Mouse (Mus musculus) macrophage (primary cell): ENCODE data around the gene Rmnd5b. TPM values are rescaled to one million over a fixed set of nuclear protein-coding genes. Genes with fewer than 3 reads are reported as not detected.
A peak's percentile ranks its signal among the peaks of the same experiment; 100 is the strongest.

Experiments used
- H3K27ac ChIP-seq: fragments of 350-480 bp; formaldehyde crosslinking; 2 replicates; pipeline ENCODE4 v1.9.0; 2021
- H3K36me3 ChIP-seq: fragments of 350-480 bp; formaldehyde crosslinking; 2 replicates; pipeline ENCODE4 v1.9.0; 2021; ENCODE audit errors: inconsistent target
- H3K4me3 ChIP-seq: fragments of 350-480 bp; formaldehyde crosslinking; 2 replicates; pipeline ENCODE4 v1.9.0; 2021; ENCODE audit errors: inconsistent target
- H3K79me2 ChIP-seq: fragments of 350-480 bp; formaldehyde crosslinking; 2 replicates; pipeline ENCODE4 v1.9.0; 2021; ENCODE audit errors: inconsistent target
- WGBS: methylation state at CpG from one replicate; pipeline ENCODE4 v1.1.7; 2026; ENCODE audit warnings: inconsistent platforms; ENCODE audit not compliant: missing documents; 5-methylcytosine and 5-hydroxymethylcytosine counted together
- polyA plus RNA-seq: library from polyadenylated mRNA; stranded (reverse); fragments of 250-400 nt; gene quantifications from 3 replicates; pipeline ENCODE4 v1.2.4, GENCODE M21; 2018; ENCODE audit warnings: inconsistent platforms

The Rmnd5b gene
- polyA plus RNA-seq, 1 experiment from 2014 or later, result 15.5 TPM

DNA sequence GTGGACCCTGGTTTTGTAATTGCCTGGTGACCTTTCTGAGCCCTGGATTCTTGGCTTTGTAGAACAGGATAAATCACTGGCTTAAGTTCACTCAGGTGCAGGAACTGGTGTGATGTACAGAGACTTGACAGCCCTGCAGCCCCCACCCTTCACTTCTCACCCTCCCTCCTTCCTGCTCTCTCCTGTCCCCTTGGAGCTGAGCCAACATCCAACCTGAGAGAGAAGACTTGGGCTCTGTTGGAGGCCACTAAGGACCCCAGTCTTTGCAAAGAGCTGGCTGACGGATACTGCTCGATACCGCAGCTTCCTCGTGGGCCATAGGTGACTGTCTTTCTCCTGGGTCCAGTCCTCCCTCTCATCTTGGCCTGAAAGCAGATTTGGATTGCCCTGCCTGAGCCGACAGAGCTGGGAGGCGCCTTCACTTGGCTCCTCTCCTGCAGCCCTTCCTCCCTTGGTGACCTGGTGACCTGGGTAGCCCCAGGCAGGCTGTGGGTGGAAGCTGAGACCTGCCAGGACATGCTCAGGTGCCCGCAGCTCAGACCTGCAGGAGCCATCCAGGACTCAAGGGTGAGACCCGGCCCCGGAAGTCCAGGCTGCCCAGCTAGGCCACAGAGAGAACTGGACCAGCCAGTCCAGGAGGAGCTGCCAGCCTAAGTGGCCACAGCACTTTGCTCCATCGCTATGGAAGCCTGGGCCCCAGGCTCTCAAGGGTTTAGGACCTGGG lies 21.3 kb upstream of the Rmnd5b start:
- H3K27ac ChIP-seq, result no peak overlapping the region
- WGBS, result 98% methylated on average over 9 of the region's 10 CpGs
- no peak overlapping the region for H3K4me3 ChIP-seq

DNA sequence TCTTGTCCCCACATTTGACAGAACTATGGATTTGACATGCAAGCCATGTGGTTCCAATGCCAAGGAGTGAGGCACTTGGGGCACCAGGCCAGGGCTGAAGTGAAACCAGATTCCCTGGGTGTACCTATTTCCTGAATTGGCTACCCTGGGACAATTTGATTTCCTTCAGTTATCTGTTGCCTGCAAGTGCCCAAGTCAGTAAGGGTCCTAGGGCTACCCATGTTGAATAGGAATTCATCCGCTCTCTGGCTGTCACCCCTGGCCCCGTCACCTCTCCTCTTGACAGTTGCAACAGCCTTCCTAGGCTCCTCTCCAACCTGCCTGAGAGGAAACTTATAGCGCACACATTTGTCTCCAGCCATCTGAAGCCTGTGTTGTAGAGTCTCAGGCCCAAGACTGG lies 19.2 kb upstream of the Rmnd5b start:
- Histone ChIP-seq H3K79me2 (peaks cover 4% of the 10 kb centered on the region; the same call in 1 of the 2 replicates), H3K27ac (no peak overlapping the region), H3K4me3 (no peak overlapping the region), H3K36me3 (no peaks in the 10 kb centered on the region)
- 94% methylated on average over 3 of the region's 3 CpGs for WGBS

More for the DNA sequence above, 21.3 kb upstream of the Rmnd5b start:
- H3K79me2 ChIP-seq, result no peaks in the 10 kb centered on the region
- no peaks in the 10 kb centered on the region for H3K36me3 ChIP-seq

DNA sequence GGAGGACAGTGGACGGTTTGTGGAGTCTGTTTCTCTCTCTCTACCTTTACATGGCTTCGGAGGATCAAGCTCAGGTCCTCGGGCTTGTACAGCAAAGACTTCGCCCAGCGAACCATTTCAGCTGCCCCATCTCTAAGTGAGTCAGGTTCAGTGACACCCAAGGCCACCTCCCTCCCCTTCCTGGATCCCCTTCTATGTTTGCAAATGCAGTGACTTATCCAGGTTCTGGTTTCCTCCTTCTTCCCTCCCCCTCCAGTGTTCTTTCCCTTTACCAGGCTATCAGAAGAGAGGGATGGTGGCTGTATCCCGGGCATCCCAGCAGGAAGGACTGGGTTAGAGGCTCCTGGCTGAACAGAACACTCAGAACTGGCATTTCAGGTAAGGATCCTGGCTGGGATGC lies 18.0 kb upstream of the Rmnd5b start:
- Histone ChIP-seq H3K36me3 (no peaks in the 10 kb centered on the region), H3K4me3 (no peak overlapping the region), H3K79me2 (peaks cover 15% of the 10 kb centered on the region; the same call in 1 of the 2 replicates), H3K27ac (no peak overlapping the region)
- WGBS, result 93% methylated on average over 6 of the region's 6 CpGs

DNA sequence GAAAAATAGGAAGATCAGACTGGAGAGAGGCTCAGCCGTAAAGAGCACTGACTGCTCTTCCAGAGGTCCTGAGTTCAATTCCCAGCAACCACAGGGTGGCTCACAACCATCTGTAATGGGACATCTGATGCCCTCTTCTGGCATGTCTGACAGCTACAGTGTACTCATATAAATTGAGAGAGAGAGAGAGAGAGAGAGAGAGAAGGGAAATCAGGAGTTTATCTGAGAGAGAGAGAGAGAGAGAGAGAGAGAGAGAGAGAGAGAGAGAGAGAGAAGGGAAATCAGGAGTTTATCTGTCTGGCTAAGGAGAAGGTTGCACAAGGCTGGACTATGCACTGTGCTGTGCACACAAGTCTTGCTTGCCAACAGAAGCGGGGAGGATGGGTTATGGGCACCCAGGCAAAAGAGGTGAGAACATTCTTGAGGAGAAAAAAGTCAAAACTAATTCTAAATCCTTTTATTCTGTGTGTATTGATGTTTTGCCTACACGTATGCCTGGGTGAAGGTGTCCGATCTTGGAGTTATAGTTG lies 17.3 kb upstream of the Rmnd5b start:
- Histone ChIP-seq H3K36me3 (no peaks in the 10 kb centered on the region), H3K27ac (no peak overlapping the region), H3K79me2 (peaks cover 22% of the 10 kb centered on the region; the same call in 1 of the 2 replicates), H3K4me3 (no peak overlapping the region)
- WGBS, result 93% methylated on average over 4 of the region's 4 CpGs

DNA sequence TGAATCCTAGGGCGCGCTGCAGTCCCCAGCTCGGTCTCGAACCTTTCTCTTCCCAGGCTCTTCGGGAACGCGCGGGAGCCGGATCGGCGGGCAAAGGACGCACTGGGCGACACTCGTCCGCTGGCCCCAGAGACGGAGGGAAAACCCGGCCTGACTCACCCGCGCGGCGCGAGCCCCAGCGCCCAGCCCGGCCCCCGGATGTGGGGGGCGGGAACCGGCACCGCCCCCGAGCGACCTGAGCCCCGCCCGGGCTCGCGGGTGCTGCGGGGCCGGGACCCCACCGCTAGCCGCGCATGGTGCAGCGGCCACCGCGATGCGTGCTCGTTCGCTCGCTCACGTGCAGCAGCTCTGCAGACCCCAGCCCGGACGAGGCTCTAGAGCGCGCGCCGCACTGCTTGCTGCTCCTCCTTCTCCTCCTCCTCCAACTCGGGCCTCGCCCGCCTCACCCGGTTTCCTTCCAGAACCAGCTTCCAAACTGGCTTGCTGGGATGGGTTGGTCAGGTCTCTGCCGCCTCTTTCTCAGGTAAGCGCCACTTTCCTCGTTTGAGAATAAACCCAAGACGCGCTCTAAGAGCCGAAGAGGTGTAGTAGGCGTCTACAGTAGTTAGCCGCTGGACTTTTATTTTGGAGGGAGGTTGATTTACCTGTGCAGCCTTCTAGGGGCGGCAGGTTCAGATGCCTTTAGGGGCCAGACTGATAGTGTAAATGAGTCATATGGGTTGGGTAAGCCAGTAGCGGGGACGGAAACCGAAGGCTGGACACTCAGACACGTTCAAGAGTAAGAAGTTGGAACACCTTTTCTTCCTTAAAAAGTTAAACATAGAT lies 15.2 kb upstream of the Rmnd5b start, which contains the start of the genes N4bp3 and D930048N14Rik:
Gene N4bp3, minus strand, starts transcription at position 152 of the 825 bp plus-strand sequence.
Gene D930048N14Rik, plus strand, starts transcription at position 264 of the 825 bp plus-strand sequence.
- Histone ChIP-seq H3K4me3 (peak within 1 kb of the TSS; percentile 46), H3K79me2 (peaks cover 29% of the 10 kb centered on the region; the same call in 1 of the 2 replicates), H3K36me3 (no peaks in the 10 kb centered on the region), H3K27ac (no peak within 1 kb of the TSS)
- WGBS, result 2% methylated on average over 67 of the region's 70 CpGs

DNA sequence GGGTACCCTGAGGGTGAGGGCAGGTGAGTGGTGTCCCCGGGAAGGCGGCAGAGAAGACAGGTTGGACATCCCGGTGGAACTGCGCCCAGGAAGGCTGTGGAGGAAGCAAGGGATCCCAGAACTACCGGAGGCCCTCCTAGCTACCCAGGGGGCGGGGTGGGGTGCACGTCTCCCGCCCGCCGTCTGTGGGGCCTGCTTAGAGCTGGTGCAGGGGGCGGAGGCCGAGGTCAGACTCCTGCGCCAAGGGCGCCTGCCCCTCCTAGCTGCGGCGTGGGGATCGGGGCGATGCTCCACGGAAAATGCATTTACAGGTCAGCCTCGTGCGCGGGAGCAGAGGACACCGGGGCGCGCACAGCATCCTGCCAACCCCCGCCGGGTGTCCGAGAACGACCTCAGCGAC lies 14.6 kb upstream of the Rmnd5b start:
- H3K36me3 ChIP-seq, result no peaks in the 10 kb centered on the region
- WGBS, result 1% methylated on average over 28 of the region's 30 CpGs
- H3K27ac ChIP-seq, result no peak overlapping the region
- peak overlapping the region; percentile 45 for H3K4me3 ChIP-seq
- peaks cover 29% of the 10 kb centered on the region; the same call in 1 of the 2 replicates for H3K79me2 ChIP-seq

DNA sequence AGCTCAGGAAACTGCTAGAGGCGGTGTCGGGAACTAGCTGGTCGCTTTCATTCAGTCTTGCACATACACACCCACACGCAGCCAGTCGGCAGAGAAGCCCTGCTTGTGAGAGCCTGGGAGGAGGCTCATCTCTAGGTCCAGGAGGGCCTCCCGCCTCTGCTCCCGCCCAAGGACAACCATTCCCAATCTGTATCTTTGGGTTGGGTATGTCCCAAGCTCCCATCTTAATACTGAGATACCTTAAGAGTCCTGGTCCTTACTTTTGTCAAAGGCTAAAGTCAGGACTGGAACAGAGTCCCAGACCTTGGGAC lies 14.1 kb upstream of the Rmnd5b start:
- 9% methylated on average over 7 of the region's 7 CpGs for WGBS

DNA sequence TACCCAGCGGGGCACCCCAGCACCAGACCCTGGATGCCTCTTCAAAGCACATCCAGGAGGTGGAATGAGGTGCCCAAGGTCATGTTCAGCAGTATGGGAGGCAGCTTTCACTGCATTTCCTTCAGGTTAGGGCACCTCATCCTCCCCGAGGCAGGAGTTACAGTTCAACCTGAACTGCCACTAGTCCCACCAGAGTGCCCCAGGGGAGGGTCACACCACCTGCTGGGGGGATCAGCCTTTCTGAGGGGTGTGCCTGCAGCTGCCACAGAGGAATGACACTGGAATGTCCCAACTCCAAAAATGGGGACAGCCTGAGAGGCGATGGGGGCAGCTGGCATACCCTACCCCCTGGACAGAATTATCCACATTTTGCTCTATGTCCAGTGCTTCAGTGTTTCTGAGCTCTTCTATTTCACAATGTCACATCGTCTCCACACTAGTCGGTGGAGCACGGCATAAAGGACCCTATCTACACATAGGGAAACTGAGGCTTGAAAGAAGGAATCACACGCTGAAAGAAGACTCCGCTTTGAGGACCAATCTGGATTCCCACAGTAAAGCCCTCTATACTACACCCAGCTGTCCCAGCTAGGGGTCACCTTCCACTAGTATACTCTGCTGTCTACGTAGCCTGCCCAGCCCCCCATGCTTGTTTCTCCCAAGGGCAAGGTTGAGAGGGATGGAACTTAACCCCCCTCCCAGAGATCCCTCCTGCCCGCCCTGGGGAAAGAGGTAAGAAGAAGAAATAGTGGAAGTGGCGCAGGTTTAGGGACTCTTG lies 13.6 kb upstream of the Rmnd5b start:
- peaks cover 29% of the 10 kb centered on the region; the same call in 1 of the 2 replicates for H3K79me2 ChIP-seq
- H3K4me3 ChIP-seq, result peak overlapping the region; percentile 45
- WGBS, result 65% methylated on average over 11 of the region's 11 CpGs
- no peak overlapping the region for H3K27ac ChIP-seq
- no peaks in the 10 kb centered on the region for H3K36me3 ChIP-seq

More for the DNA sequence above, 14.1 kb upstream of the Rmnd5b start:
- Histone ChIP-seq H3K27ac (no peak overlapping the region), H3K4me3 (peak overlapping the region; percentile 45), H3K79me2 (peaks cover 29% of the 10 kb centered on the region; the same call in 1 of the 2 replicates), H3K36me3 (no peaks in the 10 kb centered on the region)

DNA sequence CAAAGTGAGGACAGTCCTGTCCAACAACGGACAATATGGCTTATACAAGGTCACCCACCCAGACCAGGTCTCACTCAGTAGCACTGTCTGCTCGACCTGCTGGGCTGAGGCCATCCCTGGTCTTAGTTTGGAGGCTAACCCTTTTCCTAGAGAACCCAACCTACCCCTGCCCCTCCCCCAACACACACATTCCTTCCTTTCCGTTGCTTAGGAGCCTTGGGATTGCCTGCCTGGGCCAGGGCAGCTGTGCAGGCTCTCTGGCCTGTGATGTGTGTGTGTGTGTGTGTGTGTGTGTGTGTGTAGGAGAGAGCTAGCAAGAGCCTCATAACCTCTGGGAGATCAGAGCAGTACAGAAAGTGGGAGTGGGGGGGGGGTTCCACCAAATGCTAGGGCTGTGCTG lies 12.9 kb upstream of the Rmnd5b start:
- H3K36me3 ChIP-seq, result no peaks in the 10 kb centered on the region; the same call in 1 of the 2 replicates
- WGBS, result 82% methylated on average over 2 of the region's 3 CpGs
- no peak overlapping the region for H3K4me3 ChIP-seq
- no peak overlapping the region for H3K27ac ChIP-seq
- peaks cover 29% of the 10 kb centered on the region; the same call in 1 of the 2 replicates for H3K79me2 ChIP-seq

DNA sequence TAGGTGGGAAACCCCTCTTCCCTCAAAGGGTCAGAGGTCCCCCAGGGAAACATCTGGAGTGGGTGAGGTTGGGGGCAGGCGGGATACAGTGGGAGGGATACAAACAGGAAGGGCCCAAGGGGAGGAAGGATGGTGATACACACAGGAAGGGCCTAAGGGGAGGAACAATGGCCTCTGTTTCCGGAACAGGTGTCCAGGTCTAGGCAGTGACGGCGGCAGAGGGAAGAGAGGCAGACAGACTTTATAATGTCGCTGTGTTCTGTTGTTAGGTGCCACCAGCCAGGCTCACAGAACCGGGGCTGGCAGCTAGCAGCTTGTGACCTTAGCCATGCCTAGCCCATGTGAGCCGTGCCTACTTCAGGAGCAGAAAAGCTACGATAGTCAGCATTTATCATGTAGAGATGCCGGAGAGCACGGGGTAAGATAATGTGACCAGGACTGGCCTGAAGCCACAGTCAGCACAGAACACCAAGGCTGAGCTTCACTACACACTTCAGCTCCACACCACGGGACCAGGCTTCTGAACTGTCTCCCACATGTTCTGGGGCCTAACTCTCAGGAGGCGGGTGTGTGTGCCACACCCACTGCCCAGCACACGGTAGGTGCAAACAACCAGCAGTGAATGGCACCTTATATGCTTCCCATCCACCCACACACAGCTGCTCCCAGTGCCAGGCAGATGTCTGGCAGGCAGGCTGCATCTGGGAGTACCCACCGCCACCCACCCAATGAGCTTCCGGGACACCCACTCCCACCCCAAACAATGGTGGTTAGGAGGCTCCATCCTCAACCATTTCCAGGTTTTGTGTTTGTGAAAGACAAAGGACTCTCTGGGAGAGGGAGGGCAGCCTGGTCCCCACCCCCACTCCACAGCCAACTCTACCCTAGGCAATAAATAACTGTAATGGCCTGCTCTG lies 11.3 kb upstream of the Rmnd5b start:
- no peak overlapping the region for H3K27ac ChIP-seq
- no peak overlapping the region for H3K4me3 ChIP-seq
- H3K36me3 ChIP-seq, result no peaks in the 10 kb centered on the region; the same call in 1 of the 2 replicates
- peaks cover 29% of the 10 kb centered on the region; the same call in 1 of the 2 replicates for H3K79me2 ChIP-seq
- WGBS, result 79% methylated on average over 15 of the region's 15 CpGs

DNA sequence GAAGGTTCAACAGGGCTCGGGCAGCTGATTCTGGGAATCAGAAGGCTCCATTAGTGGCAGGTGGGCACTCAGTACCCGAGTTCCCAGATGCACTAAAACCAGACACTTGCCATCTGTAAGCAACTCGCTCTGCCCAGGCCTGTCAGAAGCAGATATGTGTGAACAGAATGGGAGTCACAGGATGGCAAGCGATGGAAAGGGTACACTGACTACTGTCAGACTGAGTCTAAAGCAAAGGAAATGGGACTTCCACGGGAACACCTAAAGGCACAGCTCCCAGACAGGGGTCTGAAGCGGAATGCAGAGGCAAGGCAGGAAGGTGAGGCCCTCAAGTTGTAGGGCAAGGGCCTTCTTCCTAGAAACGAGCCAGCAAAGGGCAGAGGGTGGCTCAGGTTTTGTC lies 10.5 kb upstream of the Rmnd5b start:
- Histone ChIP-seq H3K4me3 (no peak overlapping the region), H3K79me2 (peaks cover 29% of the 10 kb centered on the region; the same call in 1 of the 2 replicates), H3K27ac (no peak overlapping the region), H3K36me3 (no peaks in the 10 kb centered on the region; the same call in 1 of the 2 replicates)
- WGBS, result 92% methylated on average over 5 of the region's 7 CpGs

DNA sequence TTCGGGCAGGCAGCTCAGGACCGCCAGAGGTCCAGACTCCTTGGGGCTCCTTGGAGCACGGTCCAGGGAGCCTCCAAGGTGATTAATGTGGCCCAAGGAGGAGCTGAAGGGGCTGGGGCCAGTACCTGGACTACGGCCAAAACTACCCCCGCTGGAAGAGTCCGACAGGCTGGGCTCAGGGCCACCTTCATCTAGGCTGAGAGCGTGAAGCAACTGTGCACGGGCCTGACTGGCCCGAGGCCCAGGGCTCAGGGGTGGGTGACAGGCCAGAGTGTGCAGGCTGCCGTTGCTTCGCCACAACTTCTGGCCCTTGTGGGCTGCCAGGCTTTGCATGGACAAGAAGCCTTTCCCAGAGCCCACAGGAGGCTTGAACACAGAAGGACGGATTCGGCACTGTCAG lies 9.6 kb upstream of the Rmnd5b start:
- no peak overlapping the region for H3K4me3 ChIP-seq
- 95% methylated on average over 13 of the region's 13 CpGs for WGBS
- no peaks in the 10 kb centered on the region; the same call in 1 of the 2 replicates for H3K36me3 ChIP-seq
- no peak overlapping the region for H3K27ac ChIP-seq
- H3K79me2 ChIP-seq, result peaks cover 29% of the 10 kb centered on the region; the same call in 1 of the 2 replicates

DNA sequence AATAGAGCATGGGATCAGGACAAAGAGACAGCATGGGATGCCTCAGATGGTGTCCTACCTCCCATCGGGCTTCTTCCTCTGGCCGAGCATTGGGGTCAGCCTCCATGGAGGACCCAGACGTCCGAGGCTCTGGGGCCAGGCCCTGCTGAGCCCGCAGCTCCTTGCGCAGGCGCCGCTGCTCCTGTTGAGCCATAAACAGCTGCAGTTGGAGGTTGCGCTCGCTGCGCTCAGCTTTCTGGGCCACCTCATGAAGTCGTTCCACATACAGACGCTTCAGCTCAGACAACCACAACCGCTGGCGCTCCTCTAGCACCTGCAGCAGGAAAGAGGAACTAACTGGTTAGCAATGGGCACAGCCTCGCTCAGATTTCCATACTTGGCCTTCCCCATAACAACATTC lies 8.5 kb upstream of the Rmnd5b start:
- WGBS, result 14% methylated on average over 16 of the region's 16 CpGs
- Histone ChIP-seq H3K36me3 (no peaks in the 10 kb centered on the region; the same call in 1 of the 2 replicates), H3K79me2 (peaks cover 19% of the 10 kb centered on the region; the same call in 1 of the 2 replicates), H3K4me3 (no peak overlapping the region), H3K27ac (no peak overlapping the region)
